Mouse (Mus musculus) limb, embryonic 14.5 days (tissue): ENCODE measurements at regions not wholly inside any gene's neighbourhood (a gene's known extent, or its start where the extent isn't known, plus 50 kb on each side); places are given as distances from the start of the nearest gene placed in this dataset.

Source experiments
- ATAC-seq: fragments of 200-750 bp; cut with Nextera tagmentation; 2 replicates; pipeline ENCODE4 v1.8.0; 2017; ENCODE audit warnings: low read depth, moderate number of reproducible peaks, moderate TSS enrichment; ENCODE audit not compliant: low FRiP score
- DNase-seq: peaks from one replicate; pipeline ENCODE4 v3.0.0-alpha.2; 2015; ENCODE audit warnings: low spot score
- H3K27ac ChIP-seq: fragments of 300-500 bp; sonication (generic); replicated peaks from 2 replicates; pipeline ENCODE4 v1.5.1; 2014; ENCODE audit warnings: low read depth, mild to moderate bottlenecking, low read length, moderate library complexity, mixed read lengths
- H3K27me3 ChIP-seq: fragments of 300-500 bp; sonication (generic); 2 replicates; pipeline ENCODE4 v1.6.1; 2014; ENCODE audit warnings: low read length, mixed read lengths; ENCODE audit not compliant: control insufficient read depth, insufficient read depth
- H3K36me3 ChIP-seq: fragments of 300-500 bp; sonication (generic); 2 replicates; pipeline ENCODE4 v1.6.1; 2014; ENCODE audit warnings: mild to moderate bottlenecking, low read length, moderate library complexity, mixed read lengths; ENCODE audit not compliant: control insufficient read depth, insufficient read depth
- H3K4me1 ChIP-seq: fragments of 300-500 bp; sonication (generic); 2 replicates; pipeline ENCODE4 v1.6.1; 2014; ENCODE audit warnings: antibody characterized with exemption, low read length, mixed read lengths; ENCODE audit not compliant: control insufficient read depth, insufficient read depth
- H3K4me2 ChIP-seq: fragments of 300-500 bp; sonication (generic); replicated peaks from 2 replicates; pipeline ENCODE4 v1.6.1; 2014; ENCODE audit warnings: low read depth, mild to moderate bottlenecking, low read length, moderate library complexity; ENCODE audit not compliant: severe bottlenecking
- H3K4me3 ChIP-seq: fragments of 300-500 bp; sonication (generic); replicated peaks from 2 replicates; pipeline ENCODE4 v1.5.1; 2014; ENCODE audit warnings: low read length
- H3K9ac ChIP-seq: fragments of 300-500 bp; sonication (generic); 2 replicates; pipeline ENCODE4 v1.6.1; 2014; ENCODE audit warnings: mild to moderate bottlenecking, low read depth, low read length, moderate library complexity; ENCODE audit not compliant: severe bottlenecking
- H3K9me3 ChIP-seq: fragments of 300-500 bp; sonication (generic); 2 replicates; pipeline ENCODE4 v1.6.1; 2016; ENCODE audit warnings: low read length; ENCODE audit not compliant: control insufficient read depth
- POLR2A ChIP-seq: fragments of 200-500 bp; IDR thresholded peaks from 2 replicates; pipeline ENCODE4 v1.8.0; 2012; ENCODE audit warnings: inconsistent platforms, mild to moderate bottlenecking, moderate library complexity, borderline replicate concordance; ENCODE audit not compliant: insufficient read depth, insufficient read length; ENCODE audit errors: extremely low read depth
- WGBS: fragments of 180-500 bp; shearing (Covaris S2); extraction: QIAGEN DNeasy Blood & Tissue Kit; methylation state at CpG from one replicate; pipeline ENCODE4 v1.1.7; 2014; 5-methylcytosine and 5-hydroxymethylcytosine counted together

DNA sequence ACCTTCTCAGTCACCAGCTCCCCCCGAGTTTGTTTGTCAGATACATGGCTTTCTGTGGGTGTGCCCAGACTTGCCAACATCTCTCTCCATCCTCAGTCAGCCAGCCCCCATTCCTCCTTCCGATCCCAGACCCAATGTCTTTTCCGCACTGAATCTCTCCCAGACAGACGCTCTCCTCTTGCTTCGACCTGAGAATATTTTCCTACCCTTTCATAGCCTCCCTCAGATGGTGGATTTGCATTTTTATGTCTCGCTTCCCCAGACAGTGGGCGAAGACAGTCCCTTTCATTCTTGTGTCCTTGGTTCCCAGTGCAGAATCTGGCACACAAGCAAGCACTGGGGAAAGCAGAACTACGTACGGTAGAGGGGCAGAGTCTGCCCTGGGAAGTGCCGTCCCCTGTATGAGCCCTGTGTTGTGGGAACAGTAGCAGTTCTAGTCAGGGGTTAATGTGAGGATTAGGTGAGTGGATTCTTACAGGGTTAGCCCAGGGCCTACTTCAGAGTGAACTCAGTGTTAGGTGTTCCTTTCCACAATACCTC, 275.0 kb downstream of the Vps13c start:
- no peak overlapping the region for H3K4me3 ChIP-seq
- H3K36me3 ChIP-seq, result no peaks in the 10 kb centered on the region
- 81% methylated on average over 10 of the region's 10 CpGs for WGBS
- no peaks in the 10 kb centered on the region for H3K27me3 ChIP-seq
- no peak overlapping the region for H3K27ac ChIP-seq
- H3K4me1 ChIP-seq, result no peaks in the 10 kb centered on the region
- no peak overlapping the region for H3K9ac ChIP-seq
- ATAC-seq, result no peak
- no peak for DNase-seq
- no peak for TF ChIP-seq POLR2A
- H3K9me3 ChIP-seq, result no peaks in the 10 kb centered on the region
- H3K4me2 ChIP-seq, result no peak overlapping the region

DNA sequence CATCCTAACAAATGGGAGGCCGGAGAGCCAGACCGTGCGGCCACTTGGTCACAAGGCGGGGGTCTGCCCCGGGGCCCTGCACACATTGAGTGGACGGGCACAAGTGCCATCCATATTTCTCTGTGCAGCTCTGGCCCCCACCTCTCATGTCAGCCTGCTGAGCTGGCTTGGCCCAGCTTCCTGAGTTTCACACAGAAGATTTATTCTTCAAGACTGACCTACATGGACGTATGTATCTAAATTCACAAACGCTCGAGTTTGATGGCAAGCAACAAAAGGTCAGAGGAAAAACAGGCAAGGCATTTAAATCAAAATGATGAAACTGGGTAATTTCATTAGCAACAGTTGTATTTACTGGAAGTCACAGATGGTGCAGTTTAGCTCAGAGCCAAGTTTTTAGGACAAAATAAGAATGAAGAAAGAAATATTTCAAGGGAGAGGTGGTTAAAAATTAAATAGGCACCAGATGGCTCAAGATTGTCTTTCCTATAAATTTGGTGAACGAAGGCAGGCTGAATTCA, 276.1 kb downstream of the Vps13c start:
- ATAC-seq, result no peak
- TF ChIP-seq POLR2A, result no peak

DNA sequence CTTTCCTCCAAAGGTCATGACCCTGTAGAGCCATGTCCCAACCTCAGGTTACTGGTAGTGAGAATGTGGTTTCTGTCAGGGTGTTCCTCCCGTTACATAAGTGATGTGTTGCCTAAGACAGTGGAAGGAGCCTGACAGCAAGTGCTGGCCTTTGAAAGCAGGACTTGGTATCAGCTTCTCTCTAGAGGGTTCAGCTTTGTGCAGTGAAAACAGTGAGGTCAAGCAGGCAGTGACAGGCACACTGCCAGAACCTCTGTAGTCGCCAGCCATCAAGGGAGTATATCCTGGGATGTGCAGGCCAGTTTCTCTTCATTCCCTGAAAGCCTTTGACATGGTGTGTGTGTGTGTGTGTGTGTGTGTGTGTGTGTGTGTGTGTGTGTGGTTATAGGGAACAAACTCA, 278.1 kb downstream of the Vps13c start:
- Histone ChIP-seq H3K36me3 (no peaks in the 10 kb centered on the region), H3K4me1 (no peaks in the 10 kb centered on the region), H3K27ac (no peak overlapping the region), H3K27me3 (no peaks in the 10 kb centered on the region), H3K9me3 (no peaks in the 10 kb centered on the region), H3K4me3 (no peak overlapping the region), H3K4me2 (no peak overlapping the region), H3K9ac (no peak overlapping the region)
- ATAC-seq (no peak), DNase-seq (no peak)
- 67% methylated on average over 2 of the region's 2 CpGs for WGBS
- TF ChIP-seq POLR2A, result no peak

More for the DNA sequence above, 276.1 kb downstream of the Vps13c start:
- Histone ChIP-seq H3K4me2 (no peak overlapping the region), H3K9ac (no peak overlapping the region), H3K4me3 (no peak overlapping the region), H3K36me3 (no peaks in the 10 kb centered on the region), H3K4me1 (no peaks in the 10 kb centered on the region), H3K27ac (no peak overlapping the region), H3K9me3 (no peaks in the 10 kb centered on the region), H3K27me3 (no peaks in the 10 kb centered on the region)
- peak; percentile 11 for DNase-seq
- WGBS, result 40% methylated on average over 10 of the region's 10 CpGs

DNA sequence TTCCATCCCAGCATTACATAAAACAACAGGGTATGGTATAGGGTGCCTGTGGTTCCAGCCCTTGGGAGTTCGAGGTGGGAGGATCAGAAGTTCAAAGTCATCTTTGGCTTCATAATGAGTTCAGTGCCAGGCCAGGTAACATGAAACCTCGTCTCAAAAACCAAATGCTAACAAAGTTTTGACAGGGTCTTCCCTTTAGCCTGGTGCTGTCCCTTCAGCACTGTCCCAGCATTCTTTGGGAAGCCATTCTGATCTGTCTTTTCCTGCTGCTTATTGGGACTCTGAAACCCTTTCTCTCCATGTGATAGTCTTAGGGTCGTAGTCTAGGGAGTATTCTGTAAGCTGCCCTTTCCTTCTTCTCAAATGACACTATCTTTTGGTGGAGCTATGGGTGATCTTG, 282.1 kb downstream of the Vps13c start:
- no peak for TF ChIP-seq POLR2A

DNA sequence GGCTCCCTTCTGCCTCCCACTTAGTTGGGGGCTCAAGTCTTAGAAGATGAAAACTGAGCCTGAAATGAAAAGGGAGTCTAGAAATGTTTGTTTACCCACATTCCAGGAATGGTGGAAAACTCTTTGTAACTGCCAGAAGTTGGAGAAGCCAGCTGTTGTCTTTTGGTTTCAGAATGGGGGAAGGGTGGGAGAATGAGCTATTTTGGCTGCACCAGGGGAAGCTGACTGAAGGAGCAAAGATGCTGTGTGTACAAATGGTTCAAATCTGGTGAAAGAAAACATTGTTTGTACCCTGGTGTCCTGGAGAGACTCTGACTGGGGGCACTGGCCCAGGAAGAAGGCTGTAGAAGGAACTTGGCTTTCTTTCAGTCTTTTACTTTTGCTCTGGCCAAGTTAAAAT, 291.1 kb downstream of the Vps13c start:
- H3K4me1 ChIP-seq, result peaks cover 7% of the 10 kb centered on the region; the same call in 1 of the 2 replicates
- no peaks in the 10 kb centered on the region for H3K36me3 ChIP-seq
- H3K9ac ChIP-seq, result no peak overlapping the region
- H3K4me2 ChIP-seq, result no peak overlapping the region
- TF ChIP-seq POLR2A, result no peak
- no peaks in the 10 kb centered on the region for H3K27me3 ChIP-seq
- DNase-seq, result no peak
- peak; percentile 37; the same call in 1 of the 2 replicates for ATAC-seq
- H3K9me3 ChIP-seq, result no peaks in the 10 kb centered on the region
- H3K27ac ChIP-seq, result no peak overlapping the region
- H3K4me3 ChIP-seq, result no peak overlapping the region

More for the DNA sequence above, 282.1 kb downstream of the Vps13c start:
- Histone ChIP-seq H3K9ac (no peak overlapping the region), H3K36me3 (no peaks in the 10 kb centered on the region), H3K4me3 (no peak overlapping the region), H3K4me2 (no peak overlapping the region), H3K9me3 (no peaks in the 10 kb centered on the region), H3K27ac (no peak overlapping the region), H3K4me1 (no peaks in the 10 kb centered on the region), H3K27me3 (no peaks in the 10 kb centered on the region)
- ATAC-seq, result no peak
- peak; percentile 39 for DNase-seq
- WGBS, result 27% methylated on average over 3 of the region's 3 CpGs
